In genomic region chr7:145197711-145198110, GRCm38 (mm10) we compare ENCODE assay signal across 12 mouse cellular contexts. TPM values are rescaled to one million over a fixed set of nuclear protein-coding genes. Genes with fewer than 3 reads are reported as not detected.
DNase-seq lines count a peak whose midpoint lies in the region; ATAC-seq and TF ChIP-seq lines count a peak whose summit lies in the region.
"Had no signal": no experiment of that assay in that cellular context is flagged by ENCODE, and none has a peak within 500 bp of the region (broad histone marks: within the 10 kb centered on the region; RNA-seq: fewer than 3 reads in every experiment).

No protein-coding gene starts in this region.

- H3K27me3 ChIP-seq in heart, embryonic 13.5 days (replicated peaks) = no peaks in the 10 kb centered on the region
- no peaks in the 10 kb centered on the region for H3K27me3 ChIP-seq in lung, embryonic 15.5 days
- no peaks in the 10 kb centered on the region for H3K27me3 ChIP-seq in stomach, embryonic 14.5 days (ENCODE audit: control insufficient read depth, insufficient read depth, low read length)

- no peak for TF ChIP-seq CTCF in embryonic fibroblast, embryonic 13.5 days (IDR thresholded peaks at IDR 0.05; ENCODE audit: borderline replicate concordance, insufficient read depth, low read length)

- H3K9me3 ChIP-seq in heart, embryonic 13.5 days = 0 out of 2 replicates have a peak, but pooled peaks cover 4% of the 10 kb centered on the region
- H3K9me3 ChIP-seq in lung, embryonic 15.5 days = peaks cover 3% of the 10 kb centered on the region; the same call in 1 of the 2 replicates
- H3K9me3 ChIP-seq in stomach, embryonic 14.5 days (ENCODE audit: control insufficient read depth, low read depth, low read length) = peaks cover 4% of the 10 kb centered on the region; the same call in 1 of the 2 replicates

- no peak overlapping the region for H3K4me3 ChIP-seq in heart, embryonic 13.5 days
- H3K4me3 ChIP-seq in lung, embryonic 15.5 days = no peak overlapping the region
- no peak overlapping the region for H3K4me3 ChIP-seq in embryonic fibroblast, embryonic 13.5 days (ENCODE audit: insufficient read depth, low read length)
- no peak overlapping the region for H3K4me3 ChIP-seq in stomach, embryonic 14.5 days (ENCODE audit: low read depth, low read length)

- no peak overlapping the region for H3K4me2 ChIP-seq in heart, embryonic 13.5 days
- H3K4me2 ChIP-seq in lung, embryonic 15.5 days = no peak overlapping the region
- no peak overlapping the region for H3K4me2 ChIP-seq in stomach, embryonic 14.5 days (replicated peaks; ENCODE audit: low read depth, low read length)

- ATAC-seq in heart, embryonic 13.5 days (ENCODE audit: extremely low read depth, insufficient number of reproducible peaks, low FRiP score, low TSS enrichment) = no peak
- ATAC-seq in lung, embryonic 15.5 days (ENCODE audit: borderline replicate concordance, extremely low read depth, low FRiP score, low TSS enrichment) = no peak
- no peak for ATAC-seq in stomach, embryonic 14.5 days (ENCODE audit: insufficient number of reproducible peaks, insufficient read depth, low FRiP score, low read depth)
- ATAC-seq: CD4-positive, CD25-positive, alpha-beta regulatory T cell, adult 4 months had no signal

- no peaks in the 10 kb centered on the region for H3K36me3 ChIP-seq in heart, embryonic 13.5 days
- H3K36me3 ChIP-seq in lung, embryonic 15.5 days = no peaks in the 10 kb centered on the region
- H3K36me3 ChIP-seq in stomach, embryonic 14.5 days (ENCODE audit: control insufficient read depth, insufficient read depth, low read length) = no peaks in the 10 kb centered on the region

- peak overlapping the region; percentile 60 for H3K9ac ChIP-seq in heart, embryonic 13.5 days
- no peak overlapping the region for H3K9ac ChIP-seq in lung, embryonic 15.5 days
- H3K9ac ChIP-seq in stomach, embryonic 14.5 days (replicated peaks; ENCODE audit: low read depth, low read length) = no peak overlapping the region

- peak overlapping the region; percentile 97 for H3K27ac ChIP-seq in heart, embryonic 13.5 days (replicated peaks)
- peak overlapping the region; percentile 73 for H3K27ac ChIP-seq in lung, embryonic 15.5 days
- H3K27ac ChIP-seq in embryonic fibroblast, embryonic 13.5 days (ENCODE audit: insufficient read depth, low read length) = peak overlapping the region; percentile 61
- H3K27ac ChIP-seq in stomach, embryonic 14.5 days (ENCODE audit: low read length) = peak overlapping the region; percentile 45; the same call in 1 of the 2 replicates

- TF ChIP-seq POLR2A in embryonic fibroblast, embryonic 13.5 days (IDR thresholded peaks at IDR 0.05; ENCODE audit: low read depth, low read length) = no peak

- WGBS in heart, embryonic 13.5 days = 37% methylated on average over 3 of the region's 3 CpGs
- 53% methylated on average over 3 of the region's 3 CpGs for WGBS in lung, embryonic 15.5 days
- 41% methylated on average over 3 of the region's 3 CpGs for WGBS in stomach, embryonic 14.5 days

- H3K4me1 ChIP-seq in heart, embryonic 13.5 days = peaks cover 67% of the 10 kb centered on the region
- H3K4me1 ChIP-seq in lung, embryonic 15.5 days = peaks cover 36% of the 10 kb centered on the region
- H3K4me1 ChIP-seq in embryonic fibroblast, embryonic 13.5 days (ENCODE audit: control insufficient read depth, insufficient read depth, low read length) = peaks cover 39% of the 10 kb centered on the region
- H3K4me1 ChIP-seq in stomach, embryonic 14.5 days (ENCODE audit: control insufficient read depth, insufficient read depth, low read length) = peaks cover 31% of the 10 kb centered on the region

- no peak for DNase-seq in heart, adult 8-10 months (ENCODE audit: low spot score)
- DNase-seq in lung, postnatal 10 days = no peak
- DNase-seq in urinary bladder, adult 2 months (ENCODE audit: low spot score) = no peak
- no peak for DNase-seq in right cerebral cortex, postnatal 36 days (ENCODE audit: low spot score in 2 of 2)
- DNase-seq: kidney, adult 11 months; liver had no signal

RNA-seq across cellular contexts. Expression of gene 1810010D01Rik, which starts 10.2 kb away (rescaled TPM):
- 0.16 and 0.29 TPM in 2 replicates for polyA plus RNA-seq in heart, embryonic 13.5 days (2015; fragmentation: Nextera tagmentation; extraction: Ambion mirVana)
- 1 to 10 TPM in 1 of 4 experiments, not detected in 3; 1.1 TPM for total RNA-seq in heart, adult 8-10 months (2022)
- polyA plus RNA-seq in lung, embryonic 15.5 days (2015; fragmentation: Nextera tagmentation; extraction: Ambion mirVana) = 0.30 and 0.33 TPM in 2 replicates
- polyA plus RNA-seq in embryonic fibroblast, embryonic 13.5 days (2011; ENCODE audit: insufficient read length, low read depth, missing spikeins) = not detected in 2 replicates
- 0.71 and 0.88 TPM in 2 replicates for polyA plus RNA-seq in stomach, embryonic 14.5 days (2014; fragmentation: Nextera tagmentation; extraction: Ambion mirVana)
- polyA plus RNA-seq in urinary bladder, adult 2 months (2012; rRNA removed) = 3.8 and 4.4 TPM in 2 replicates
- polyA plus RNA-seq: CD4-positive, CD25-positive, alpha-beta regulatory T cell, adult 4 months; forebrain, embryonic 14.5 days had no signal

Comparison
In these comparisons a context has a peak if more than half of its experiments do, and no peak if none do; other contexts are left out.
1. H3K27ac ChIP-seq: peak in every context shown above with its lines; median percentile 97 in heart, embryonic 13.5 days; 73 in lung, embryonic 15.5 days; 61 in embryonic fibroblast, embryonic 13.5 days; 45 in stomach, embryonic 14.5 days.